Mouse (Mus musculus) heart, embryonic 14.5 days (tissue): ENCODE measurements around the gene Cotl1. TPM values are rescaled to one million over a fixed set of nuclear protein-coding genes. Genes with fewer than 3 reads are reported as not detected.
A peak's percentile ranks its signal among the peaks of the same experiment; 100 is the strongest.

Experiments
- ATAC-seq: fragments of 200-750 bp; cut with Nextera tagmentation; 2 replicates; pipeline ENCODE4 v1.8.0; 2017; ENCODE audit warnings: low read depth, moderate TSS enrichment; ENCODE audit not compliant: insufficient number of reproducible peaks, insufficient read depth, low FRiP score
- H3K27ac ChIP-seq, 2 experiments: fragments of 200-500 bp in 1 of 2; fragments of 300-500 bp in 1 of 2; sonication (generic) in 1 of 2; replicated peaks in 1 of 2; 2 replicates each; pipeline ENCODE4 v1.5.1; 2012 to 2014; ENCODE audit warnings: low read depth in 2 of 2, low read length in 2 of 2, control low read depth in 1 of 2, mild to moderate bottlenecking in 1 of 2, mixed read lengths in 1 of 2; ENCODE audit not compliant: control insufficient read depth in 1 of 2, insufficient read depth in 1 of 2
- H3K27me3 ChIP-seq: fragments of 300-500 bp; sonication (generic); 2 replicates; pipeline ENCODE4 v1.6.1; 2014; ENCODE audit warnings: mild to moderate bottlenecking, low read length, control low read depth; ENCODE audit not compliant: control insufficient read depth, insufficient read depth
- H3K36me3 ChIP-seq: fragments of 300-500 bp; sonication (generic); 2 replicates; pipeline ENCODE4 v1.6.1; 2014; ENCODE audit warnings: mild to moderate bottlenecking, control low read depth, low read length, mixed read lengths; ENCODE audit not compliant: control insufficient read depth, insufficient read depth
- H3K4me1 ChIP-seq, 2 experiments: fragments of 200-500 bp in 1 of 2; fragments of 300-500 bp in 1 of 2; sonication (generic) in 1 of 2; 2 replicates each; pipeline ENCODE4 v1.6.1; 2012 to 2014; ENCODE audit warnings: low read length in 2 of 2, control low read depth in 1 of 2, mixed read lengths in 1 of 2; ENCODE audit not compliant: control insufficient read depth in 2 of 2, insufficient read depth in 2 of 2
- H3K4me2 ChIP-seq: fragments of 300-500 bp; sonication (generic); 2 replicates; pipeline ENCODE4 v1.6.1; 2014; ENCODE audit warnings: mild to moderate bottlenecking, low read length
- H3K4me3 ChIP-seq, 2 experiments: fragments of 200-500 bp in 1 of 2; fragments of 300-500 bp in 1 of 2; sonication (generic) in 1 of 2; 2 replicates each; pipeline ENCODE4 v1.5.1; 2012 to 2014; ENCODE audit warnings: low read length in 2 of 2, mild to moderate bottlenecking in 2 of 2, control low read depth in 1 of 2, low read depth in 1 of 2, moderate library complexity in 1 of 2; ENCODE audit not compliant: control insufficient read depth in 1 of 2, insufficient read depth in 1 of 2
- H3K9ac ChIP-seq: fragments of 300-500 bp; sonication (generic); 2 replicates; pipeline ENCODE4 v1.6.1; 2014; ENCODE audit warnings: mild to moderate bottlenecking, low read length
- H3K9me3 ChIP-seq: fragments of 300-500 bp; sonication (generic); 2 replicates; pipeline ENCODE4 v1.6.1; 2016; ENCODE audit warnings: low read length, control low read depth; ENCODE audit not compliant: control insufficient read depth
- WGBS: fragments of 180-500 bp; shearing (Covaris S2); extraction: QIAGEN DNeasy Blood & Tissue Kit; methylation state at CpG from one replicate; pipeline ENCODE4 v1.1.7; 2014; 5-methylcytosine and 5-hydroxymethylcytosine counted together
- polyA plus RNA-seq: library from polyadenylated mRNA; unstranded; fragments of >200 nt; fragmentation: Nextera tagmentation; extraction: Ambion mirVana; gene quantifications from 2 replicates; pipeline ENCODE4 v1.2.1, GENCODE M21; 2014

Cotl1 gene
- polyA plus RNA-seq, 1 experiment from 2014 or later: 75.9 TPM

DNA sequence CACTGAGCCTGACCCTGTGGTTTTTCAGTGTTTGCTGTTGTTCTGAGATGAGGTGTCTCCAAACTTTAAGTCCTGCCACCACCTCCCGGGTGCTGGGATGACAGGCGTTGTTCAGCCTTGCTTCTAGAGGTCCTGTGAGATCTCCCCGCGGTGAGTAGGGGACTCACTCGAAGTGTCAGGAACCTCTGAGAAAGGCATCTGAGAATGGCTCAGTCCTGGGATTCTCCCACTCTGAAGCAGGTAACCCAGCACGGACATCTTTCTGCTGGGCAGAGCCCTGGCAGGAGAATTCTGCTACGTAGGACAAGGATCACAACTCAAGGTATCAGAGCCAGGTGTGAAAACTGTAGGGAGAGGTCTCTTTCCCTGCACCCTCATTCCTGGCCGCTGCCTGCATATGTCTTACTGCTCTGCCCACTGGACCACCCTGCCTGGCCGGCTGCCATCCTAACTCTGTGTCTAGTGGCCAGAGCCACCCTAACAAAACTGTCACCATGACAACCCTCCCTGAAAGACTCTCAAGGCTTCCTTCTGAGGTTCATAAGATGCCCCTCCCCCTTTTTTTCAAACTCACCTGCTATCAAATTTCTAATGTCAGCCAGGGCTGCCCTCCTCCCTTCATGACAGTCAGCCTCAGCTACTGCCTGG is 59.8 kb downstream of the Cotl1 start:
- 76% methylated on average over 9 of the region's 9 CpGs for WGBS
- Histone ChIP-seq H3K4me2 (no peak overlapping the region), H3K9me3 (no peaks in the 10 kb centered on the region), H3K4me1 (peaks cover 17 to 24% of the 10 kb centered on the region in 2 experiments), H3K36me3 (no peaks in the 10 kb centered on the region), H3K27ac (no peak overlapping the region), H3K4me3 (no peak overlapping the region), H3K27me3 (no peaks in the 10 kb centered on the region), H3K9ac (no peak overlapping the region)
- no peak for ATAC-seq

DNA sequence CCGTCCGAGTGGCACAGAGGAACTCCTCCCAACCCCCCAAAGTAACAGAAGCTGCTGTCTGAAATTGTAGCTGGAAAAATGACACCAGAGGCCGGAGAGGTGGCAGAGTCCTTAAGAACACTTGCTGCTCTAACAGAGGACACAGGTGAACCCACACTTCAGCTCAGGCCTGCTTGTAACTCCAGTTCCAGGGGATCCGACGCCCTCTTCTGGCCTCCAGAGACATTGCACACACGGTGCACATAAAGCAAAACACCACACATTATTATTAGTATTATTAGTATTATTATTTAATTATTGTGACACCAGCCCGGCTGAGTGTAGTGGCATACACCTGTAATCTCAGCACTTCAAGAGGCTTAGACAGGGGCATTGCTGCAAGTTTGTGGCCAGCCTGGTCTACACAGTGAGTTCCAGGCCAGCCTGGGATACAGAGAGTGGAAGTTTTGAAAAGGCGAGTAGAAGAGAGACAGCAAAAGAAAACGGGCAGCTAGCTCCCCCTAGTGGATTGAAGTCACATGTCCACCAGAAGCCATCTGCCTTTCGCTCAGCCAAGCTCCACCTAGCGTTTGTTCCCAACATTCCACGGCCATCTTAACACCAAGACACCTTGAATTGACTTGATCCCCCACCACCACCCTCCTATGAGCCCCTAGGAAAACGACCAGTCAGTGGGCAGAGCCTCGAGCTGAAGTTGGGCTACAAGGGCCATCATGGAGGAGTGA is 61.2 kb downstream of the Cotl1 start:
- Histone ChIP-seq H3K27me3 (no peaks in the 10 kb centered on the region), H3K9ac (no peak overlapping the region), H3K4me2 (peak overlapping the region; percentile 91), H3K9me3 (no peaks in the 10 kb centered on the region), H3K4me1 (peaks cover 17 to 22% of the 10 kb centered on the region in 2 experiments), H3K27ac (peak overlapping the region in 1 of 2 experiments; percentile 64; a peak in 1 of 4 replicates), H3K36me3 (no peaks in the 10 kb centered on the region), H3K4me3 (no peak overlapping the region)
- 22% methylated on average over 14 of the region's 14 CpGs for WGBS
- ATAC-seq: no peak

DNA sequence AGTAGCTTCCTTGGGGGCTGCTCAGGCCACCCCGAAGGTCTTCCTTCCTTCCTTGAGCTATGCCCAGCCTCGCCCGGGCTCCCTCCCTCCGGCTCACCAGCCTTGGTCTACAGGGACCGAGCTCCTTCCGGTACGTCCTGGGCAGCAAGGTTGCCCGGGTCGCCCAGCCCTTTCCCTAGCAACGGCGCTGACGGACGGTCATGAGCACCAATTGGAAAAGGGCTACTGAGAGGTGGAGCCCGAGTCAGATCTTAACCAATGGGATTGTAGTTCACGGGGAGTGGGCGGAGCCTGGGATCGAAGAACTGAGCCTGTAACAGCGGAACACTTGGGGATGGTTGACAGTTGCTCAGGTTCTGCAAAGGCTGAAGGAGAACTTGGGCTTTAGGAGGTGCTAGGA is 62.1 kb downstream of the Cotl1 start, which contains the start of gene Tldc1:
Gene Tldc1 (minus strand): TSS at position 154 of the 400 bp plus-strand sequence.
- Histone ChIP-seq H3K4me1 (peaks cover 13 to 19% of the 10 kb centered on the region in 2 experiments), H3K27me3 (no peaks in the 10 kb centered on the region), H3K4me2 (peak within 1 kb of the TSS; percentile 91), H3K4me3 (peak within 1 kb of the TSS; percentile 71 to 78), H3K9ac (peak within 1 kb of the TSS; percentile 85), H3K27ac (peak within 1 kb of the TSS; percentile 54 to 80), H3K9me3 (no peaks in the 10 kb centered on the region), H3K36me3 (0 out of 2 replicates have a peak, but pooled peaks cover under 1% of the 10 kb centered on the region)
- under 1% methylated on average over 18 of the region's 18 CpGs for WGBS
- ATAC-seq: peak; percentile 94

DNA sequence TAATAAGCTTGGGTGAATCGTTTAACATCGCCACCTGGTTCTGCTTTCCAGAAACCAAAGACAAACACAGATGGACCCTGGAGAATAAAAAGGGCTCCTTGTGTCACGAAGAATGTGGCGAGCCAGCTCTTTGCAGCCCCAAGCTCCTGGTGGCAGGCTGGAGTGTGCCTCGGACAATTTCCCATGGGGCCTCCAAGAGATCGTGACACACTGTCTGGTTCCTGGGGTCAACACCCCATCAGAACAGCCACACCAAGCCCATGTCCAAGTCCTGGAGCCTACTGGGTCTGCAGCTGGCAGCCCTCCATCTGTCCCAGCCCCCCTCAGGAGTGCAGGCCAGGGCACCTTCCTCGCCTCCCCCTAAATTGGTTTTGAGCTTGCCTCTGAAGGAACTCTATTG is 62.6 kb downstream of the Cotl1 start:
- H3K4me3 ChIP-seq: peak overlapping the region; percentile 71 to 78
- peak overlapping the region; percentile 91 for H3K4me2 ChIP-seq
- WGBS: 21% methylated on average over 7 of the region's 7 CpGs
- H3K9me3 ChIP-seq: no peaks in the 10 kb centered on the region
- H3K4me1 ChIP-seq: peaks cover 13 to 19% of the 10 kb centered on the region in 2 experiments
- H3K36me3 ChIP-seq: peaks cover 5% of the 10 kb centered on the region; the same call in 1 of the 2 replicates
- peak overlapping the region; percentile 54 to 80 for H3K27ac ChIP-seq
- H3K27me3 ChIP-seq: no peaks in the 10 kb centered on the region
- peak overlapping the region; percentile 85 for H3K9ac ChIP-seq
- ATAC-seq: no peak

DNA sequence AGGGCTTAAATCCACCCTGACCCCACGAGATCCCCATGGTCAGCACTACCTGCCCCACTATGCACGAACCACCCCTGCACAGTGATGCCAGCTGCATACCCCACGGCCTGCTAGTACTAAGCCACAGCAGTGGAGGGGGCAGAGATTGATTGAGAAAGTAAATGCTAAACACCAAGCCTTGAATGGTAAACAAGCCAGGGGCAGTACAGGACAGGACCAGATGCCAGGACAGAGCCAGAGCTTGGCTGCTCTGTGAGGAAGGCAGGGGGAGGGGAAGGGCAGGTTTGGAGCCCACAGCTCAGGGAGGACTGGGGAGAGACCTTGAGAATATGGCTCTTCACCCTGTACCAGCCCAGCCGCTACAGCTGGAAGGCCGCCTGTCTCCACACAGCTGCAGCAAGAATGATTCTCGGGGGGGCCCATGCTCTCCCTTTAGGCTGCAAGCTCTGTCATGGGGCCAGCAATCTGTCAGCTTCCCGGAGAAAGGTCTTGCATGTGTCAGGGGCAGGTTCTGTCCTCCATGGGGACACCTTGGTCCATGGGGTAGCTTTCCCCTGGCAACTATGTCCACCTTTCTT is 63.6 kb downstream of the Cotl1 start:
- ATAC-seq: no peak
- peaks cover 11% of the 10 kb centered on the region; the same call in 1 of the 2 replicates for H3K36me3 ChIP-seq
- 0 out of 2 replicates have a peak overlapping the region, but pooled peaks have one; percentile 91 for H3K4me2 ChIP-seq
- H3K4me3 ChIP-seq: no peak overlapping the region
- H3K27ac ChIP-seq: no peak overlapping the region
- H3K27me3 ChIP-seq: no peaks in the 10 kb centered on the region
- H3K9ac ChIP-seq: no peak overlapping the region
- no peaks in the 10 kb centered on the region for H3K9me3 ChIP-seq
- 79% methylated on average over 7 of the region's 7 CpGs for WGBS
- H3K4me1 ChIP-seq: peaks cover 13 to 19% of the 10 kb centered on the region in 2 experiments

DNA sequence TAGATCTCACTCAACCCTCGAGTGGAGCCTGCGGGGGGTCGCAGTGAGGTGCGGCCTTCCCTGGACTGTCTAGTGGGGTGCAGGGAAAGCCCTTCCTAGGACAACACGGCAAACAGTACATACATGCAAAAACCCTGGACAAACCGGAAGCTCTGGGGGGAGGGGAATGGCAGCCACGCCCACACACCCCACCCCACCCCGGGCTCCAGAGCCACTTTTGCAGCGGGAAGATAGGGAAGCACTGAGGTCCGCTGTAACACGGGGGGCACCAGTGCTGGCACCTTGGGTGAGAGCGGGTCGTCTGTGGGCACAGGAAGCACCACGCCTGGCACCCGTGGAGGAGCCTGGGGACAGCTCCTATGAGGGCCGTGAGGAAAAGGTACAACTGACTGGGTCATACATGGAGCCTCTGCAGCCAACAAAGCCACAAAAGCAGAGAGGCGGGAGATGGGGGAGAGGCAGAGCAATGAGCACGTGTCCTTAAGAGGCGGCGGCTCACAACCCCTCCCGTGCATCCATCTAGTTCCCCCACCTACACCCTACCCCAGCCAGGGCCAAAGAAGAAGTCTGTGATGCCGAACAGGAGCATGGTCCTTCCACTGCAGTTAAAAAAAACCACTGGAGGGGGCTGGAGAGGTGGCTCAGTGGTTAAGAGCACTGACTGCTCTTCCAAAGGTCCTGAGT is 74.4 kb downstream of the Cotl1 start:
- ATAC-seq: no peak

DNA sequence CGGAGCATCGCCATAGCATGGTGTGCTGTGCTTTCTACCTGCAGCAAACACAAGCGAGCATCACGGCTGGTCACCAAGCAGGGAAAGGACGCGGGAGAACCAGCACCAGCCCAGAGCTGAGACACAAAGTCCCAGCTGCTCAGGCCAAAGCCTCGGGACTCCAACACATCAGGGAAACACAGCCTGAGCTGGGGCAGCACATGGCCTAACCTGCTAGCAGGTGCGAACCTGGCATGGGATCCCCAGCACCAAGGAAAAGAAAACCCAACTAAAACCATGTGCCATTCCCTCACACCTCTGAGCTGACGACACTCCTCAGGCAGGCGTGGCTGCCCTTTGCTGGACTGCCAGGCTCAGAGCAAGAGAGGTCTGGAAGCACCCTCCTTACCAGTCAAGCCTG is 75.0 kb downstream of the Cotl1 start:
- WGBS: 86% methylated on average over 10 of the region's 10 CpGs

More for the DNA sequence above, 74.4 kb downstream of the Cotl1 start:
- 73% methylated on average over 22 of the region's 22 CpGs for WGBS
- H3K4me2 ChIP-seq: no peak overlapping the region
- H3K36me3 ChIP-seq: peaks cover 69% of the 10 kb centered on the region
- no peak overlapping the region for H3K27ac ChIP-seq
- no peaks in the 10 kb centered on the region for H3K27me3 ChIP-seq
- no peak overlapping the region for H3K4me3 ChIP-seq
- H3K4me1 ChIP-seq: peaks cover 2 to 5% of the 10 kb centered on the region in 2 experiments; a peak in 1 of 4 replicates
- no peak overlapping the region for H3K9ac ChIP-seq
- no peaks in the 10 kb centered on the region for H3K9me3 ChIP-seq

More for the DNA sequence above, 75.0 kb downstream of the Cotl1 start:
- Histone ChIP-seq H3K27me3 (no peaks in the 10 kb centered on the region), H3K36me3 (peaks cover 72% of the 10 kb centered on the region), H3K4me2 (no peak overlapping the region), H3K9ac (no peak overlapping the region), H3K9me3 (no peaks in the 10 kb centered on the region), H3K27ac (no peak overlapping the region), H3K4me3 (no peak overlapping the region), H3K4me1 (peaks cover 2 to 5% of the 10 kb centered on the region in 2 experiments; a peak in 1 of 4 replicates)
- ATAC-seq: no peak
